Mouse (Mus musculus) lung, adult 2 months (tissue): ENCODE measurements at regions not wholly inside any gene's neighbourhood (a gene's known extent, or its start where the extent isn't known, plus 50 kb on each side); places are given as distances from the start of the nearest gene placed in this dataset.

Experiments used
- DNase-seq: peaks from one replicate; pipeline ENCODE4 v3.0.0; 2022
- H3K4me1 ChIP-seq: fragments of 200-500 bp; 2 replicates; pipeline ENCODE4 v1.6.1; 2011; ENCODE audit warnings: low read length; ENCODE audit not compliant: control insufficient read depth, insufficient read depth
- H3K4me3 ChIP-seq: fragments of 200-500 bp; replicated peaks from 2 replicates; pipeline ENCODE3; 2011; ENCODE audit warnings: low read depth, mild to moderate bottlenecking, control low read depth, low read length; ENCODE audit errors: extremely low read depth
- CTCF ChIP-seq: fragments of 200-500 bp; IDR thresholded peaks from 2 replicates; pipeline ENCODE4 v1.5.1; 2011; ENCODE audit warnings: mild to moderate bottlenecking, low read length, control low read depth; ENCODE audit not compliant: insufficient read depth
- POLR2A ChIP-seq: fragments of 200-500 bp; IDR thresholded peaks from 2 replicates; pipeline ENCODE4 v1.6.1; 2011; ENCODE audit warnings: low read depth, mild to moderate bottlenecking, control low read depth, low read length, borderline replicate concordance; ENCODE audit errors: extremely low read depth
- WGBS: fragments of 180-500 bp; shearing (Covaris S2); methylation state at CpG from one replicate; pipeline ENCODE4 v1.1.7; 2018; 5-methylcytosine and 5-hydroxymethylcytosine counted together

GRCm38 (mm10) chr5:100248611-100249010 lies 89.0 kb upstream of the Tmem150c start:
- 57% methylated on average over 5 of the region's 5 CpGs for WGBS
- DNase-seq: no peak
- no peak for TF ChIP-seq POLR2A

GRCm38 (mm10) chr5:100246709-100247108 lies 87.1 kb upstream of the Tmem150c start:
- WGBS: 98% methylated on average over 2 of the region's 2 CpGs
- no peak overlapping the region for H3K4me3 ChIP-seq
- no peak for DNase-seq
- no peaks in the 10 kb centered on the region for H3K4me1 ChIP-seq
- TF ChIP-seq CTCF (no peak), POLR2A (no peak)

More at GRCm38 (mm10) chr5:100248611-100249010, 89.0 kb upstream of the Tmem150c start:
- no peaks in the 10 kb centered on the region for H3K4me1 ChIP-seq
- no peak overlapping the region for H3K4me3 ChIP-seq

DNA sequence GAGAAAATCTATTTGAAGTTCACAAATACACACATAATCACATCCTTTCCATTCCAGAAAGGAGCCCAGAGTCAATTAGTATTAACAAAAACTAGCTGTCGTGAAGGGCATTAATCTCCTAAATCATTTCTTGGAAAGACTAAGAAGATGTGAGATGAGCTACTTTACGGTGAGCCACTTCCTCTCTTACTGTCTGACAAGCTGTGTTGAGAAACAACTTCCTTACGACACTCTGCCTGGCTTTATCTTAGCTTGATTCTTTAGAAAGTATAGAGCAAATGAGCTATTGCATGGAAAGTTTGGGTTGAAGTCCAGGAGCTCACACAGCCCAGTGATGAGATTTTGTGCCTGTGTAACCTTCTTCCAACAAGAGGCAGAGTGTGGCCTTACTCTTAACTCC lies 85.2 kb upstream of the Tmem150c start:
- no peak for TF ChIP-seq CTCF
- TF ChIP-seq POLR2A: no peak
- Histone ChIP-seq H3K4me1 (no peaks in the 10 kb centered on the region), H3K4me3 (no peak overlapping the region)
- WGBS: 40% methylated on average over 3 of the region's 3 CpGs
- no peak for DNase-seq

DNA sequence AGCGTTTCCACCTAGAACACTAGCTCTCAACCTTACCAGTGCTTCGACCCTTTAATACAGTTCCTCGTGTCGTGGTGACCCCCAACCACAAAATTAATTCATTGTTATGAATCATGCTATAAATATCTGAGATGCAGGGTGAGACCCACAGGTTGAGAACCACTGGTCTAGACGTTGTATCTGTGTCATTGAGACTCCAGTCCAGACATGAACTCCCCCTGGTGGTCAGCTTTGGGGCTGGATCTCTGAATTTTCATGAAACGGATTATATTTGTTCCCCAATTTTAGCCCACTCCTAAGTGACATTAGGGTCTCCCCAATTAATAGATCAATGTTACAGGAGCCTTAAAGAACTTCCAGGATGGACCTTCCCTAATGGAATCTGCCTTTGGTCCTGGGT lies 81.3 kb upstream of the Tmem150c start:
- peak; percentile 41 for DNase-seq
- no peaks in the 10 kb centered on the region for H3K4me1 ChIP-seq
- TF ChIP-seq POLR2A (no peak), CTCF (peak; percentile 55)
- H3K4me3 ChIP-seq: no peak overlapping the region
- WGBS: 63% methylated on average over 6 of the region's 6 CpGs

DNA sequence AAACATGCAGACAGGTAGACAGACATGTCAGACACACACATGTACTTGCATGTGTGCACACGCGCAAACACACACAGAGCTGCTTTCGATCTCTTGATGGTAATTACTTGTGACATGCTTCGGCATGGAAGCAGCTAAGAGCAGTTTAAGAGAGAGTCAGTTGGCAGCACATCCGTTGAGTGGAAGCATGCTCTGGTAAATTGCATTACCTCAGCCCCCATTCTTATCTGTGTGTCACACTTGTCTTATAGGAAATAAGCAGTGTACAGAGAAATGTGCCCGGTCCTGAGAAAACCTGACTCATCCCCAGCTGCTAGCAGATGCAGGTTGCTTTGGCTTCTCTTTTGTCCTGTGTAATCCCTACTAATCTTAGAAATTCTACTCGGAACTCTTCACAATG lies 80.0 kb upstream of the Tmem150c start:
- Histone ChIP-seq H3K4me3 (no peak overlapping the region), H3K4me1 (no peaks in the 10 kb centered on the region)
- 56% methylated on average over 7 of the region's 7 CpGs for WGBS
- TF ChIP-seq POLR2A: no peak
- no peak for TF ChIP-seq CTCF
- no peak for DNase-seq

- Histone ChIP-seq H3K4me1 (no peaks in the 10 kb centered on the region), H3K4me3 (no peak overlapping the region)
- WGBS: 78% methylated on average over 15 of the region's 15 CpGs
- DNase-seq: no peak
- no peak for TF ChIP-seq POLR2A
- no peak for TF ChIP-seq CTCF
Observed at GRCm38 (mm10) chr5:100238287-100239036, 78.9 kb upstream of the Tmem150c start.

DNA sequence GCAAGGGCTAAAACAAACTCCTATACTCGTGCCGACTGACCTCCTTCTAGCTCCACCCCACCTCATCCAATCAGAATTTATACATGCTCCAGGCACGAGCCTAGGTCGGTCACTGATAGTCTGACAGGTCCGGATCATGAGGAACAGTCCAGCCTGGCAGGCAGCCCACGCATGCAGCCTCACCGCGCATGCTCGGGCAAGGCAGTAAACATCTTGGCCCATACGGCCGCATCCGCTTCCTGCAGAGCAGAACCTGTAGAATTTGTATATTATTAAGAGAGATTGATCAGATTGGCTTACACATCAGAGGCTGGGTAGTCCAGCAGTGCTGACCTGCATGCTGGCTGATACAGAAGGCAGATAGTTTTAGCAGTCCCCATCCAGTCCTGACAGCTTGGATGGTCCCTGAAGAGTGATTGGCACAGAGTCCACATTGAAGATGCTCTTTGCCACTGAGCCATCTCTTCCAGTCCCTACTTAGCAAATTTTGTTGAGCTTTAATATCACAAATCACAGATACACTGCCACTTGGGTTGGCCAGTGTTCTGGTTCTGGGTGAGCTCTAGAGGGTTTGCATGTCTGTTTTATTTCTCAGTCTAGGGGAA lies 78.2 kb upstream of the Tmem150c start:
- Histone ChIP-seq H3K4me1 (no peaks in the 10 kb centered on the region), H3K4me3 (no peak overlapping the region)
- 81% methylated on average over 12 of the region's 12 CpGs for WGBS
- TF ChIP-seq POLR2A (no peak), CTCF (no peak)
- no peak for DNase-seq

DNA sequence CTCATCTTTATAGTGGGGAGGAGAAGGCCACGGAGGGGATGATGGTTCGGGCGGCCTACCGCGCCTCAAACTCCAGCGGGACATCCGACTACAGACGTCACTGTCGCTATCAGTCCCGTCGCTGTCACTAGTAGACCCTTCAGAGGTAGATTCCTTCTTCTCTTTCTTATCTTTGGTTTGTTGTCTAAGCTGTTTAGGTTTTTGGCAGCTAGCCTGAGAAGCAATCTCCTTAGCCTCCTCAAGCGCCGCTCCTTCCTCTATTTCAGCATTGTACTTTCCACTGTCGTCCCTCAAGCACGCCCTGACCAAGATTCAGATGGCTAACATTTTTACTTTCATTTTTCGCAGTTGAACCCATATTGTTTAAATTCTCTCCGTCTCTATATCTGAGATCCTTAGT lies 76.7 kb upstream of the Tmem150c start:
- no peaks in the 10 kb centered on the region for H3K4me1 ChIP-seq
- DNase-seq: no peak
- WGBS: 77% methylated on average over 17 of the region's 17 CpGs
- H3K4me3 ChIP-seq: no peak overlapping the region
- TF ChIP-seq CTCF (no peak), POLR2A (no peak)

GRCm38 (mm10) chr5:100232076-100232475 lies 72.5 kb upstream of the Tmem150c start:
- H3K4me1 ChIP-seq: no peaks in the 10 kb centered on the region
- TF ChIP-seq CTCF: no peak
- no peak for TF ChIP-seq POLR2A
- 71% methylated on average over 7 of the region's 7 CpGs for WGBS
- DNase-seq: no peak
- H3K4me3 ChIP-seq: no peak overlapping the region

- Histone ChIP-seq H3K4me3 (no peak overlapping the region), H3K4me1 (no peaks in the 10 kb centered on the region)
- DNase-seq: no peak
- TF ChIP-seq CTCF: no peak
- no peak for TF ChIP-seq POLR2A
- 52% methylated on average over 11 of the region's 11 CpGs for WGBS
Observed at GRCm38 (mm10) chr5:100231574-100231973, 72.0 kb upstream of the Tmem150c start.
